Mouse (Mus musculus) embryonic fibroblast, embryonic 13.5 days (primary cell): ENCODE data around the gene Mroh3.

ENCODE experiments used
- CTCF ChIP-seq: IDR thresholded peaks from 2 replicates; pipeline ENCODE4 v1.5.1; 2011; ENCODE audit warnings: mild to moderate bottlenecking, control low read depth, low read length, moderate library complexity, borderline replicate concordance; ENCODE audit not compliant: insufficient read depth
- POLR2A ChIP-seq: IDR thresholded peaks from 2 replicates; pipeline ENCODE4 v1.6.1; 2011; ENCODE audit warnings: low read depth, mild to moderate bottlenecking, control low read depth, low read length, moderate library complexity

GRCm38 (mm10) chr1:136151371-136151770 lies 61.3 kb downstream of the Mroh3 start:
- TF ChIP-seq CTCF = no peak
- TF ChIP-seq POLR2A = no peak
